Mouse (Mus musculus) liver, embryonic 14 days (tissue): ENCODE results near the gene Xrra1. TPM values are rescaled to one million over a fixed set of nuclear protein-coding genes. Genes with fewer than 3 reads are reported as not detected.

Source experiments
- polyA plus RNA-seq: library from polyadenylated mRNA; depleted of rRNA; stranded (reverse); fragments of >200 nt; gene quantifications from 2 replicates; pipeline ENCODE4 v1.2.3, GENCODE M21; 2012; rRNA removed

Xrra1 gene
- polyA plus RNA-seq, result 0.01 and 0.06 TPM in 2 replicates

GRCm38 (mm10) chr7:99858813-99859585 lies at the start of gene Xrra1:
TSS of gene Xrra1 (plus strand) at chr7:99859116.

DNA sequence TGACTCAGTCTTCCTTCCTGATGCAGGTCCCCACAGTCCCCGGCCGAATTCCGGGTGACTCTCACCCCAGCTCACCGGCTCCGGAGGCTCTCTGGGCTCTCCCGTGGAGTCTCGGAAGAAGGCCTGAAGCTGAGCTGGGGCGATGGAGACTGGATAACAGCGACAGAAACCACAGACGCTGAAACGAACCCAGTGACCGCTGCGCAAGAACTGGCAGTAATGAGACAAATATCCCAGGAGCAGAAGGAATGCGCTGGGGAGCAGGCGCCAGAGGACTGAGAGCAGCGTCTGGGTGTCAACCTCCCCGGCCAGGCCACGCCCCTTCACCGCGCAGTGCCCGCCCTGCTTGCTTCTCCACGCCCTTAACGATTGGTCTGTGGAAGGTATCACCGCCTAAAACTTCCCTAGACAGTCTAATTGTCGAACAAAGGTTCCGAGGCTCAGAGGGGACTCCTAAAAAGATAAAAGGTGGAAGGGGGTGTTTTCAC lies 30.8 kb upstream of the Xrra1 start, which contains the start of gene Neu3:
Gene Neu3 (minus strand): TSS at position 335 of the 488 bp plus-strand sequence.

DNA sequence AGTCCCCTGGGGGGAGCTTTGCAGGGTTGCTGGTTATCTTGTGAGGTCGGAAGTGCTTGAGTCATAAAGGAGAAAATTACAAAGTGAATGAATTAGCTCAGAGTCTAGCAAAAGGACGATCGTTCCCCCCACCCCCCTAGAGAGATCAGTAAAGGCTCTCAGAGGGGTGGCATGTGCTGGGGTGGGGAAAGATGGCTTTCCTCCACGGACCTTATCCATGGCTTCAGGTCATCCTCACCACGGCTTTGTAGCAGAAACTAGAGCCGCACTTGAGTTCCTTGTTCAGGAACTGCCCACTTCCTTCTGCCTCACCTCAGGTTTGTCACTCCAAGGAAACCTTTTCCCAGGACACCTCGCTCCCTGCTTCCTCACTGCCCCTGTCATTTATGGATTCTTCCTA lies 4.4 kb downstream of the Xrra1 start, which contains the start of gene Spcs2:
Gene Spcs2 (minus strand): TSS at position 101 of the 400 bp plus-strand sequence.

Other genes starting within 250 kb of the Xrra1 start
- gene Tpbgl, start 232.0 kb upstream of the Xrra1 start, polyA plus RNA-seq, result 0.07 and 0.11 TPM in 2 replicates
- 0.09 and 0.11 TPM in 2 replicates for gene Slco2b1, start 147.8 kb upstream of the Xrra1 start, polyA plus RNA-seq
- gene Olfr520, start 128.8 kb upstream of the Xrra1 start, polyA plus RNA-seq, result not detected in 2 replicates
- gene Olfr521, start 95.6 kb upstream of the Xrra1 start, polyA plus RNA-seq, result not detected in 2 replicates
- 4.0 and 4.7 TPM in 2 replicates for gene Neu3, start 30.7 kb upstream of the Xrra1 start, polyA plus RNA-seq
- 48.9 and 50.8 TPM in 2 replicates for gene Spcs2, start 4.3 kb downstream of the Xrra1 start, polyA plus RNA-seq
- gene Rnf169, start 121.3 kb downstream of the Xrra1 start, polyA plus RNA-seq, result 2.0 and 2.7 TPM in 2 replicates
- 0.08 TPM in 1 of 2 replicates, not detected in the other for gene Chrdl2, start 147.1 kb downstream of the Xrra1 start, polyA plus RNA-seq